8 mouse cellular contexts compared by ENCODE assay signal in the genomic region with DNA sequence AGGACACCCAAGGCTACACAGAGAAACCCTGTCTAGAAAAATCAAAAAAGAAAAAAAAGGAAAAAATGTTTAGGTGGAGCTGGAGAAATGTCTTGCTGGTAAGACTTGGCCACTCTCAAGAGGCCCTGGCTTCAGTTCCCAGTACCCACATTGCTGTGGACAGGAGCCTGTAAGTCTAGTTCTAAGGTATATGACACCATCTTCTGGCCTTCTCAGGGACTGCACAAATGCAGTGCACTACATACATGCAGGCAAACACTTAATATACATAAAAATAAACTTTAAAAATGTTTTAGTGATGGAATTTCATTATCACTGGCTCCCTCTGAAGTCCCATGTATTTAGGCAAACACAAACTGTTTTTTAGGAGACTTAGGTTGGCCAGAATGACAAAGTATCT.
DNase-seq lines count a peak whose midpoint lies in the region; ATAC-seq and TF ChIP-seq lines count a peak whose summit lies in the region.

No protein-coding gene starts in this region.

- H3K4me1 ChIP-seq in heart, embryonic 10.5 days: peaks cover 61% of the 10 kb centered on the region
- H3K4me1 ChIP-seq in thymus, adult 2 months (replicated peaks; ENCODE audit: control insufficient read depth, insufficient read depth, low read length): peaks cover 26% of the 10 kb centered on the region
- peaks cover 41% of the 10 kb centered on the region for H3K4me1 ChIP-seq in liver, embryonic 11.5 days (replicated peaks; ENCODE audit: control insufficient read depth, insufficient read depth, low read length)

- no peak for TF ChIP-seq CTCF in thymus, adult 2 months (IDR thresholded peaks at IDR 0.05; ENCODE audit: borderline replicate concordance, control insufficient read depth, extremely low read depth, insufficient read depth, low read length, poor library complexity)

- H3K36me3 ChIP-seq in heart, embryonic 10.5 days: 0 out of 2 replicates have a peak, but pooled peaks cover 9% of the 10 kb centered on the region
- H3K36me3 ChIP-seq in thymus, adult 2 months (ENCODE audit: control insufficient read depth, insufficient read depth, low read length): no peaks in the 10 kb centered on the region
- no peaks in the 10 kb centered on the region for H3K36me3 ChIP-seq in liver, embryonic 11.5 days (ENCODE audit: control insufficient read depth, insufficient read depth, low read length)

- no peaks in the 10 kb centered on the region for H3K27me3 ChIP-seq in heart, embryonic 10.5 days (ENCODE audit: insufficient read depth, poor library complexity, severe bottlenecking)
- H3K27me3 ChIP-seq in thymus, adult 2 months (ENCODE audit: control insufficient read depth, insufficient read depth, low read length): no peaks in the 10 kb centered on the region
- no peaks in the 10 kb centered on the region for H3K27me3 ChIP-seq in liver, embryonic 11.5 days (replicated peaks; ENCODE audit: control insufficient read depth, insufficient read depth, low read length)

- no peak overlapping the region for H3K4me2 ChIP-seq in liver, embryonic 11.5 days

- peak overlapping the region; percentile 81; the same call in 1 of the 2 replicates for H3K27ac ChIP-seq in heart, embryonic 10.5 days
- H3K27ac ChIP-seq in thymus, adult 2 months (ENCODE audit: control insufficient read depth, insufficient read depth, low read length): peak overlapping the region; percentile 92
- peak overlapping the region; percentile 68 for H3K27ac ChIP-seq in liver, embryonic 11.5 days (ENCODE audit: low read depth, low read length)

- no peak for DNase-seq in heart, embryonic 10.5 days (ENCODE audit: low spot score)
- no peak for DNase-seq in heart, postnatal 4 days
- no peak for DNase-seq in thymus, adult 2 months
- no peak for DNase-seq in thymus, postnatal 10 days (ENCODE audit: low spot score in 2 of 2)
- no peak for DNase-seq in liver, embryonic 11.5 days (ENCODE audit: low spot score)
- DNase-seq in adrenal gland, adult 18-20 months (ENCODE audit: low spot score in 2 of 2): no peak
- DNase-seq in left cerebral cortex, adult 9 months (ENCODE audit: low spot score in 2 of 2): no peak
- DNase-seq in urinary bladder, postnatal 36 days (ENCODE audit: low spot score in 2 of 2): no peak

- no peak for ATAC-seq in liver, embryonic 11.5 days (replicated peaks; ENCODE audit: low FRiP score)

- no peak overlapping the region for H3K9ac ChIP-seq in liver, embryonic 11.5 days (ENCODE audit: low read depth, low read length)

- no peaks in the 10 kb centered on the region for H3K9me3 ChIP-seq in heart, embryonic 10.5 days
- H3K9me3 ChIP-seq in liver, embryonic 11.5 days (ENCODE audit: control insufficient read depth, low read length): no peaks in the 10 kb centered on the region

- TF ChIP-seq POLR2A in thymus, adult 2 months (IDR thresholded peaks at IDR 0.05; ENCODE audit: control insufficient read depth, extremely low read depth, insufficient read depth, low read length, poor library complexity): no peak

- H3K4me3 ChIP-seq in heart, embryonic 10.5 days: no peak overlapping the region
- H3K4me3 ChIP-seq in thymus, adult 2 months (ENCODE audit: control insufficient read depth, insufficient read depth, low read length): no peak overlapping the region
- H3K4me3 ChIP-seq in liver, embryonic 11.5 days (ENCODE audit: low read depth, low read length): no peak overlapping the region
